8 mouse cellular contexts compared by ENCODE assay signal in the genomic region with DNA sequence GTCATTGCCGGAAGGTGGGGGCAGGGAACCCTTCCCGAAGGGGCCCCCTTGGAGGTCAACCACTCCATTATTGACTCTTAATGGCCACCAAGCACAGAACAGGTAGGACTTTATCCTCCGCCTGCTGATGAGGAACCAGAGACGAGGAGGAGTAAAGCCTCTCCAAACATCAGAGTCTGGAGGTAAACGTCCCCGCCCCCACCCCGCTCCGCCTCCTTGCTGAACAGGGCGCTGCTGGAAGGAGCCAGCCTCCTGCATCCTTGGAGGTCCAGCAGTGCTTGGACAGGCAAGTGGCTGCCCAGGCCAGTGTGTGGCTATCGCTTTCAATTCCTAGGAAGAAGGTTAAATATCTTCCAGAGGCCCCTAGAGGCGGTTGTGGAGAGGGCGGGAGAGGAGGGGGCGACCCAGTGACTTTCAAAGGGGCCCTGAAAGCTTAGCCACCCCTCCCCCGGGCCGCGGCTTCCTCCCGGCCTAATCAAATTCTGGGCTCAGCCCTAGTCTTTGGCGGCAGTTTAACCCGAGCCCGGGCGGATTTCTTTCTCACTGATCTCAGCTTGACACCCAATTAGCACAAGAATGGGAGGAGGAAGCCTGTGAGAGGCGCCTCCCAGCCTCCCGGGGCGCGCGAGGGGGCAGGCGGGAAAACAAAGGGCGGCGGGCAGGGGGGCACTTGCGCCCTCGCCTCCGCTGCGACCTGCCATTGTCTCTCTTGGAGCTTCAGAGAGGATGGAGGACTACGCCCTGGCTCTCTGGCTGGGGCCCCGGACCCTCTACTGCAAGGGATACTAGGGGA. TPM values are rescaled to one million over a fixed set of nuclear protein-coding genes. Genes with fewer than 3 reads are reported as not detected.
DNase-seq lines count a peak whose midpoint lies in the region; ATAC-seq lines count a peak whose summit lies in the region.

Gene Urm1, plus strand, starts transcription at position 51 of the 793 bp plus-strand sequence.

- no peak for DNase-seq in urinary bladder, adult 2 months (ENCODE audit: low spot score)
- DNase-seq in urinary bladder, postnatal 10 days (ENCODE audit: low spot score): no peak
- peak; percentile 89 for DNase-seq in embryonic facial prominence, embryonic 11.5 days (ENCODE audit: low spot score)
- peak; percentile 98 for DNase-seq in heart, adult 11 months
- DNase-seq in kidney, adult 11 months: peak; percentile 55
- DNase-seq in midbrain, embryonic 14.5 days: peak; percentile 89
- peak; percentile 40 to 61 for DNase-seq in spleen, postnatal 10 days (ENCODE audit: low spot score in 2 of 2)

- under 1% methylated on average over 35 of the region's 35 CpGs for WGBS in embryonic facial prominence, embryonic 11.5 days
- WGBS in limb, embryonic 13.5 days: 1% methylated on average over 35 of the region's 35 CpGs
- WGBS in midbrain, embryonic 14.5 days: under 1% methylated on average over 35 of the region's 35 CpGs

- H3K9ac ChIP-seq in embryonic facial prominence, embryonic 11.5 days (replicated peaks; ENCODE audit: low read length): peak within 1 kb of the TSS; percentile 73
- peak within 1 kb of the TSS; percentile 80 for H3K9ac ChIP-seq in limb, embryonic 13.5 days
- peak within 1 kb of the TSS; percentile 51 for H3K9ac ChIP-seq in midbrain, embryonic 14.5 days (replicated peaks; ENCODE audit: low read length)

- H3K27me3 ChIP-seq in embryonic facial prominence, embryonic 11.5 days (ENCODE audit: control insufficient read depth, insufficient read depth, low read length): no peaks in the 10 kb centered on the region
- no peaks in the 10 kb centered on the region for H3K27me3 ChIP-seq in limb, embryonic 13.5 days
- H3K27me3 ChIP-seq in midbrain, embryonic 14.5 days (ENCODE audit: control insufficient read depth, insufficient read depth, low read length): no peaks in the 10 kb centered on the region

- H3K27ac ChIP-seq in embryonic facial prominence, embryonic 11.5 days (replicated peaks; ENCODE audit: low read depth, low read length): peak within 1 kb of the TSS; percentile 94
- peak within 1 kb of the TSS; percentile 87 for H3K27ac ChIP-seq in limb, embryonic 13.5 days
- peak within 1 kb of the TSS; percentile 93 for H3K27ac ChIP-seq in midbrain, embryonic 14.5 days (replicated peaks; ENCODE audit: low read depth, low read length)

- H3K4me1 ChIP-seq in embryonic facial prominence, embryonic 11.5 days (ENCODE audit: control insufficient read depth, insufficient read depth, low read length): no peaks in the 10 kb centered on the region
- H3K4me1 ChIP-seq in limb, embryonic 13.5 days: peaks cover 11% of the 10 kb centered on the region; the same call in 1 of the 2 replicates
- H3K4me1 ChIP-seq in midbrain, embryonic 14.5 days (ENCODE audit: control insufficient read depth, insufficient read depth, low read length): peaks cover 19% of the 10 kb centered on the region; the same call in 1 of the 2 replicates

- H3K36me3 ChIP-seq in embryonic facial prominence, embryonic 11.5 days (replicated peaks; ENCODE audit: control insufficient read depth, insufficient read depth, low read depth, low read length): peaks cover 2% of the 10 kb centered on the region; the same call in 1 of the 2 replicates
- H3K36me3 ChIP-seq in limb, embryonic 13.5 days: peaks cover 18% of the 10 kb centered on the region
- peaks cover 18% of the 10 kb centered on the region for H3K36me3 ChIP-seq in midbrain, embryonic 14.5 days (ENCODE audit: control insufficient read depth, insufficient read depth, low read length)

- peak; percentile 84 for ATAC-seq in embryonic facial prominence, embryonic 11.5 days (replicated peaks; ENCODE audit: insufficient number of reproducible peaks, low FRiP score, low TSS enrichment, low read depth)
- ATAC-seq in limb, embryonic 13.5 days (ENCODE audit: low FRiP score, low read depth): peak; percentile 76
- peak; percentile 80 for ATAC-seq in midbrain, embryonic 14.5 days (ENCODE audit: low FRiP score, low TSS enrichment)

- H3K4me2 ChIP-seq in embryonic facial prominence, embryonic 11.5 days (ENCODE audit: low read depth, low read length): peak within 1 kb of the TSS; percentile 58
- peak within 1 kb of the TSS; percentile 83 for H3K4me2 ChIP-seq in limb, embryonic 13.5 days (replicated peaks)
- H3K4me2 ChIP-seq in midbrain, embryonic 14.5 days (ENCODE audit: low read length): peak within 1 kb of the TSS; percentile 60

- H3K9me3 ChIP-seq in embryonic facial prominence, embryonic 11.5 days (replicated peaks; ENCODE audit: control insufficient read depth, low read length): no peaks in the 10 kb centered on the region
- no peaks in the 10 kb centered on the region for H3K9me3 ChIP-seq in limb, embryonic 13.5 days
- H3K9me3 ChIP-seq in midbrain, embryonic 14.5 days (ENCODE audit: control insufficient read depth, low read length): no peaks in the 10 kb centered on the region

- peak within 1 kb of the TSS; percentile 33 for H3K4me3 ChIP-seq in embryonic facial prominence, embryonic 11.5 days (ENCODE audit: low read depth, low read length)
- H3K4me3 ChIP-seq in limb, embryonic 13.5 days: peak within 1 kb of the TSS; percentile 48
- H3K4me3 ChIP-seq in midbrain, embryonic 14.5 days (replicated peaks; ENCODE audit: low read depth, low read length): peak within 1 kb of the TSS; percentile 30

RNA-seq across cellular contexts. Expression of gene Urm1, which starts in this region (rescaled TPM):
- 36.8 and 46.5 TPM in 2 replicates for polyA plus RNA-seq in urinary bladder, adult 2 months (2012; rRNA removed)
- polyA plus RNA-seq in embryonic facial prominence, embryonic 11.5 days (2014; fragmentation: Nextera tagmentation; extraction: Ambion mirVana): 17.6 and 18.4 TPM in 2 replicates
- polyA plus RNA-seq in limb, embryonic 13.5 days (2015; fragmentation: Nextera tagmentation; extraction: Ambion mirVana): 24.3 and 27.2 TPM in 2 replicates
- 22.4 and 28.0 TPM in 2 replicates for polyA plus RNA-seq in midbrain, embryonic 14.5 days (2014; fragmentation: Nextera tagmentation; extraction: Ambion mirVana)

Comparison
In these comparisons a context has a peak if more than half of its experiments do, and no peak if none do; other contexts are left out.
1. DNase-seq: peak in embryonic facial prominence, embryonic 11.5 days (single experiment), heart, adult 11 months (single experiment), kidney, adult 11 months (single experiment), midbrain, embryonic 14.5 days (single experiment) and spleen, postnatal 10 days (2 of 2); none in urinary bladder, adult 2 months (single experiment) and urinary bladder, postnatal 10 days (single experiment).
2. Peak in every context shown above with its lines, with median percentiles within 50 percentile points of each other: ATAC-seq, H3K27ac ChIP-seq, H3K4me2 ChIP-seq, H3K4me3 ChIP-seq and H3K9ac ChIP-seq.